Mouse (Mus musculus): ENCODE measurements around the gene Pip4k2c. TPM values are rescaled to one million over a fixed set of nuclear protein-coding genes. Genes with fewer than 3 reads are reported as not detected.
A peak's percentile ranks its signal among the peaks of the same experiment; 100 is the strongest.

The Pip4k2c gene
- polyA plus RNA-seq (2012; rRNA removed): 20.2 and 24.7 TPM in 2 replicates

DNA sequence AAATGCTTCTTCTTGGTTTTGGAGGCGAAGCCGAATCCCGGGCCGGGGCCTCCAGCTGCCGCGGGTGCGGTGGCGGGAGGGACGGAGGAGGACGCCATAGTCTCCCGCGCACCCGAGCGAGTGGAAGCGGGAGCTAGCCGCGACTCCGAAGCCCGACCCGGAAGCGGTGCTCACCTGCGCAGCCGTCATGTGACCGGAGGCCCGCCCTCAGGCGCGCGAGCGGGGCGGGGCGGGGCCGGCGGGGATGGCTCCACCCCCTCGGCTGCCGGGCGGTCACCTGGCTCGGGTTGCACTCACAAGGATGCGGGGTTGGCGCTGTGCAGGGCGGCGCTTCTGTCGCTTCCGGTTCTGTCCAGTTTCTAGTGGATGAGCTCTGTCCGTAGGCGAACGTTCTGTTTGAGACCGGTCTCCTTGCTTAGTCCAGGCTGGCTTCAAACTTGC, at the start of gene Pip4k2c:
Gene Pip4k2c, minus strand, starts transcription at position 172 of the 441 bp plus-strand sequence.
- DNase-seq (ENCODE audit: low read depth): peak; percentile 93
- TF ChIP-seq CTCF (IDR thresholded peaks at IDR 0.05; ENCODE audit: borderline replicate concordance, extremely low read depth, insufficient read depth, insufficient read length): no peak
- TF ChIP-seq POLR2A (IDR thresholded peaks at IDR 0.05; ENCODE audit: borderline replicate concordance, extremely low read depth, insufficient read depth, insufficient read length, poor library complexity, severe bottlenecking): peak; percentile 73; the same call in 1 of the 2 replicates

- DNase-seq (ENCODE audit: low read depth): no peak
- TF ChIP-seq CTCF (IDR thresholded peaks at IDR 0.05; ENCODE audit: borderline replicate concordance, extremely low read depth, insufficient read depth, insufficient read length): no peak
- no peak for TF ChIP-seq POLR2A (IDR thresholded peaks at IDR 0.05; ENCODE audit: borderline replicate concordance, extremely low read depth, insufficient read depth, insufficient read length, poor library complexity, severe bottlenecking)
Observed at GRCm38 (mm10) chr10:127258489-127258888, 47.1 kb upstream of the Pip4k2c start.

DNA sequence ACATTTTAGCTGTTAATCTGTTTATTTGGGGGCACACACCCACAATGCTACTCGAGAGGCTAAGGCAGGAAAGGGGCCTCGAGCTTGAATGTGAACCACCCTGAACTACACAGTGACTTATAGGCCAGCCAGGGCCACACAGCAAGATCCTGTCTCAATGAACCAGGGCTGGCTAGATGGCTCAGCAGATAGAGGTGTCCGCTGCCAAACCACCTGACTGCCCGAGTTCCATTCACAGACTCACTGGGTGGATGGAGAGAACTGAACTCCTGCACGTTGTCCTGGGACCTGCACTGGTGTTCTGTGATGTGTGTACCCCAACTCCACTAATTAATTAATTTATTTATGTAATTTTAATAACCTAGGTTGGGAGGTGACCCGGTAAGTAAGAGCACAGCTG, 46.4 kb upstream of the Pip4k2c start:
- TF ChIP-seq POLR2A (IDR thresholded peaks at IDR 0.05; ENCODE audit: borderline replicate concordance, extremely low read depth, insufficient read depth, insufficient read length, poor library complexity, severe bottlenecking) (no peak), CTCF (IDR thresholded peaks at IDR 0.05; ENCODE audit: borderline replicate concordance, extremely low read depth, insufficient read depth, insufficient read length) (no peak)
- no peak for DNase-seq (ENCODE audit: low read depth)

GRCm38 (mm10) chr10:127255625-127256345, 44.4 kb upstream of the Pip4k2c start:
- TF ChIP-seq CTCF (IDR thresholded peaks at IDR 0.05; ENCODE audit: borderline replicate concordance, extremely low read depth, insufficient read depth, insufficient read length) (peak; percentile 36; the same call in 1 of the 2 replicates), POLR2A (IDR thresholded peaks at IDR 0.05; ENCODE audit: borderline replicate concordance, extremely low read depth, insufficient read depth, insufficient read length, poor library complexity, severe bottlenecking) (no peak)

GRCm38 (mm10) chr10:127250810-127251209, 39.4 kb upstream of the Pip4k2c start:
- TF ChIP-seq POLR2A (IDR thresholded peaks at IDR 0.05; ENCODE audit: borderline replicate concordance, extremely low read depth, insufficient read depth, insufficient read length, poor library complexity, severe bottlenecking) (no peak), CTCF (IDR thresholded peaks at IDR 0.05; ENCODE audit: borderline replicate concordance, extremely low read depth, insufficient read depth, insufficient read length) (no peak)
- no peak for DNase-seq (ENCODE audit: low read depth)

More at GRCm38 (mm10) chr10:127255625-127256345, 44.4 kb upstream of the Pip4k2c start:
- peak; percentile 79 for DNase-seq (ENCODE audit: low read depth)

DNA sequence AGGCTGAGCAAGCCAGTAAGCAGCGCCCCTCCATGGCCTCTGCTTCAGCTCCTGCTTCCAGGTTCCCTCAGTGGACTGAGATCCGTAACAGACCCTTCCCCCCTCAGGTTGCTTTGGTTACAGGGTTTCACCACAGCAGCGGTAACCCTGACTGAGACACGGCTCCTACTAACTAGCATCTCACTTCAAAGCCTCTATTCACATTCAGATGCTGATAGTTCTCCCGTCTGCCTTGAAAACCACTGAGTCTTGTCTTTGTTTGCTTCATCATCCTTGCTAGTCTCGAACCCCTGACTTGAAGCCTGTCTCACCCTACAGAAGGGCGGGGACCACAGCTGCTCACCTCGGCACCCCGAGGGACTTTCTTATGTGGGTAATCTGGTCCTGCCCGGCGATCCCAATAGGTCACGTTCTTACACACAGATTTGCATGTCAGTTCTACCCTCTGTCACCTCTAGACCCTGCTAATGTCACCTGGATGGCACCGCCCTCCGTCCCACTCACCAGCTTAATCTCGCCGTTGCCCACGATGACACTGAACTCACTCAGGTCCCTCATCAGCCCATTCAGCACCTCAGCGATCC, 26.9 kb upstream of the Pip4k2c start:
- TF ChIP-seq POLR2A (IDR thresholded peaks at IDR 0.05; ENCODE audit: borderline replicate concordance, extremely low read depth, insufficient read depth, insufficient read length, poor library complexity, severe bottlenecking) (no peak), CTCF (IDR thresholded peaks at IDR 0.05; ENCODE audit: borderline replicate concordance, extremely low read depth, insufficient read depth, insufficient read length) (no peak)
- DNase-seq (ENCODE audit: low read depth): no peak

- DNase-seq (ENCODE audit: low read depth): no peak
- TF ChIP-seq POLR2A (IDR thresholded peaks at IDR 0.05; ENCODE audit: borderline replicate concordance, extremely low read depth, insufficient read depth, insufficient read length, poor library complexity, severe bottlenecking): no peak
- no peak for TF ChIP-seq CTCF (IDR thresholded peaks at IDR 0.05; ENCODE audit: borderline replicate concordance, extremely low read depth, insufficient read depth, insufficient read length)
Observed at GRCm38 (mm10) chr10:127236541-127236940, 25.2 kb upstream of the Pip4k2c start.

DNA sequence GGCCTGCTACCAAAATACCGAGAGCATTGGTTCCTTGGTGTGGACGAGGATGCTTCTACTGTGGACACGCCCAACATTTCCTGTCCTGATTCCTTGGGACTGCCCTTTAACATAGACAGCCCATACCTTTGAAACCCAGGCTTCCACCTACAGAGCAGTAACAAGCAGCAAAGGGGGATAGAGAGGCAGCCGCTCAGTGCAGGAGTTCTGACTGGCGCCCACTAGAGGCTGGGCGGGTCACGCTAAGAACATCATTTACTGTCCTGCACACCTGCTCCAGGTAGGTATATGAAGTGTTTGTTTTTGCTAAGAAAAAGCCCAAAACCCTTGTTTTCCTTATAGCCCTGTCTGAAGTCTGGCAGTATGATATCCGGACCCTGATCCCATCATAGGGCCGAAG, 21.8 kb upstream of the Pip4k2c start:
- DNase-seq (ENCODE audit: low read depth): no peak
- TF ChIP-seq POLR2A (IDR thresholded peaks at IDR 0.05; ENCODE audit: borderline replicate concordance, extremely low read depth, insufficient read depth, insufficient read length, poor library complexity, severe bottlenecking): no peak
- 0 out of 2 replicates have a peak, but pooled peaks have one; percentile 25 for TF ChIP-seq CTCF (IDR thresholded peaks at IDR 0.05; ENCODE audit: borderline replicate concordance, extremely low read depth, insufficient read depth, insufficient read length)

DNA sequence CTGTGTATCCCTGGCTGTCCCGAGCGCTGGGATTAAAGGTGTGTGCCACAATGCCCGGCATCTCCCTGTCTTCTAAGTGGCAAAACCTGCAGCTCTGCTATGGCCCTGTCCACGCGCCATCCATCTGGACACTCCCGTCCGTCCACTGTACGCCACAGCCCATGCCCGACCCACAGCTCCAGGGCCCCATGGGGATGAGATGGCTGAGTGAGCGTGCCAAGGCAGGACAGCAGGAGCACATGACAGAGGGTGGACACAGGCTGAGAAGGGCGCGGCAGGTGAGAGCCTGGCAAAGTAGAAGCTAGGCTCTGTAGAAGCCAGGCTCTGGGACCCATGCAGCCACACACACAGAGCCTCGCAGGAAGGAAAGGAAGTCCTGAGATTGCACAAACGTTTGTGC, 20.4 kb upstream of the Pip4k2c start:
- TF ChIP-seq CTCF (IDR thresholded peaks at IDR 0.05; ENCODE audit: borderline replicate concordance, extremely low read depth, insufficient read depth, insufficient read length) (no peak), POLR2A (IDR thresholded peaks at IDR 0.05; ENCODE audit: borderline replicate concordance, extremely low read depth, insufficient read depth, insufficient read length, poor library complexity, severe bottlenecking) (no peak)
- no peak for DNase-seq (ENCODE audit: low read depth)

DNA sequence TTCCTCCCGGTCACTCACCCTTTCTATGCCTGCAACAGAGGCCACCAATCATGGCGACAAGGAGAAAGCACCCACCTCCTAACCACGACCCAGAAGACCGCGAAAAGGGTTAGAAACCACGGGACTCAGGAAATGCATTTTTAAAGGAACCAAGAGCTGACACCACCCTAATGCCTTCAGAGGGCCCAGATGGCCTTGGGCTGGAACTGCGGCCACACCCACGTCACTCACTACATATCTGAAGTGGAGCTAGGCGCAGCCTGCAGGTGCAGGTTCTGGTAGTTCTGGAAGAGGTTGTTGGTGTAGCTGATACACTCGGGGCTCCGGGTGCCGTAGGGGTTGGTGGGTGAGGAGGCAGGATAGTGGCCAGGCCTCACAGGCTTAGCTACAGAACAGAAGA, 19.3 kb upstream of the Pip4k2c start:
- DNase-seq (ENCODE audit: low read depth): no peak
- no peak for TF ChIP-seq CTCF (IDR thresholded peaks at IDR 0.05; ENCODE audit: borderline replicate concordance, extremely low read depth, insufficient read depth, insufficient read length)
- no peak for TF ChIP-seq POLR2A (IDR thresholded peaks at IDR 0.05; ENCODE audit: borderline replicate concordance, extremely low read depth, insufficient read depth, insufficient read length, poor library complexity, severe bottlenecking)

GRCm38 (mm10) chr10:127228897-127229296, 17.5 kb upstream of the Pip4k2c start:
- peak; percentile 71; the same call in 1 of the 2 replicates for TF ChIP-seq CTCF (IDR thresholded peaks at IDR 0.05; ENCODE audit: borderline replicate concordance, extremely low read depth, insufficient read depth, insufficient read length)
- TF ChIP-seq POLR2A (IDR thresholded peaks at IDR 0.05; ENCODE audit: borderline replicate concordance, extremely low read depth, insufficient read depth, insufficient read length, poor library complexity, severe bottlenecking): no peak
- peak; percentile 72 for DNase-seq (ENCODE audit: low read depth)
